25 mouse cellular contexts compared by ENCODE assay signal in genomic region chr2:62403556-62404135, GRCm38 (mm10). TPM values are rescaled to one million over a fixed set of nuclear protein-coding genes. Genes with fewer than 3 reads are reported as not detected.
DNase-seq lines count a peak whose midpoint lies in the region; ATAC-seq and TF ChIP-seq lines count a peak whose summit lies in the region.
"Had no signal": no experiment of that assay in that cellular context is flagged by ENCODE, and none has a peak within 500 bp of the region (broad histone marks: within the 10 kb centered on the region; RNA-seq: fewer than 3 reads in every experiment).

No protein-coding gene starts in this region.

- peak; percentile 24 for DNase-seq in kidney, adult 9 months
- no peak for DNase-seq in kidney, adult 18-20 months
- DNase-seq in kidney, postnatal 36 days, result peak; percentile 8 to 27
- no peak for DNase-seq in cerebellum, adult 2 months
- no peak for DNase-seq in Muller cell, postnatal 12 days (ENCODE audit: inconsistent ontology term)
- DNase-seq: adrenal gland, postnatal 25 days; cerebellum, adult 9-11 months; embryo, embryonic 11 days; gastrocnemius, postnatal 14 days; heart, adult 18-20 months; heart, postnatal 4 days; lung, postnatal 36 days; thymus, postnatal 14 days had no signal

- H3K4me1 ChIP-seq in intestine, embryonic 15.5 days (replicated peaks), result peaks cover 10% of the 10 kb centered on the region; the same call in 1 of the 2 replicates
- H3K4me1 ChIP-seq in kidney, embryonic 15.5 days, result peaks cover 33% of the 10 kb centered on the region
- H3K4me1 ChIP-seq in cerebellum, adult 2 months (ENCODE audit: control insufficient read depth, insufficient read depth, low read length), result no peaks in the 10 kb centered on the region
- H3K4me1 ChIP-seq: embryonic facial prominence, embryonic 12.5 days had no signal

- no peak overlapping the region for H3K9ac ChIP-seq in intestine, embryonic 15.5 days
- no peak overlapping the region for H3K9ac ChIP-seq in kidney, embryonic 15.5 days
- H3K9ac ChIP-seq: embryonic facial prominence, embryonic 12.5 days; hindbrain, embryonic 14.5 days; lung, embryonic 15.5 days had no signal

- peak; percentile 80 for ATAC-seq in intestine, embryonic 15.5 days
- peak; percentile 86 for ATAC-seq in kidney, embryonic 15.5 days (replicated peaks; ENCODE audit: low FRiP score)
- ATAC-seq: CD4-positive, CD25-positive, alpha-beta regulatory T cell, adult 4 months; forebrain, embryonic 14.5 days; inflammation-experienced regulatory T-cells, adult 6 months; midbrain, embryonic 16.5 days had no signal

- no peaks in the 10 kb centered on the region for H3K9me3 ChIP-seq in intestine, embryonic 15.5 days
- no peaks in the 10 kb centered on the region for H3K9me3 ChIP-seq in kidney, embryonic 15.5 days (replicated peaks)
- H3K9me3 ChIP-seq: embryonic facial prominence, embryonic 12.5 days; lung, embryonic 15.5 days had no signal

- no peaks in the 10 kb centered on the region for H3K36me3 ChIP-seq in intestine, embryonic 15.5 days
- no peaks in the 10 kb centered on the region for H3K36me3 ChIP-seq in kidney, embryonic 15.5 days
- H3K36me3 ChIP-seq: embryonic facial prominence, embryonic 12.5 days; lung, embryonic 15.5 days had no signal

- no peaks in the 10 kb centered on the region for H3K27me3 ChIP-seq in intestine, embryonic 15.5 days (replicated peaks)
- no peaks in the 10 kb centered on the region for H3K27me3 ChIP-seq in kidney, embryonic 15.5 days
- no peaks in the 10 kb centered on the region for H3K27me3 ChIP-seq in cerebellum, adult 2 months (ENCODE audit: control insufficient read depth, insufficient read depth, low read length)
- H3K27me3 ChIP-seq: embryonic facial prominence, embryonic 12.5 days; lung, embryonic 15.5 days had no signal

- H3K4me3 ChIP-seq in intestine, embryonic 15.5 days (replicated peaks), result no peak overlapping the region
- H3K4me3 ChIP-seq in kidney, embryonic 15.5 days (replicated peaks), result no peak overlapping the region
- H3K4me3 ChIP-seq in cerebellum, adult 2 months (replicated peaks; ENCODE audit: insufficient read depth, low read depth, low read length), result no peak overlapping the region
- H3K4me3 ChIP-seq: embryonic facial prominence, embryonic 12.5 days; lung, embryonic 15.5 days had no signal

- TF ChIP-seq POLR2A in cerebellum, adult 2 months (IDR thresholded peaks at IDR 0.05; ENCODE audit: borderline replicate concordance, insufficient read depth, low read length), result no peak

- peak overlapping the region; percentile 45 for H3K27ac ChIP-seq in intestine, embryonic 15.5 days
- H3K27ac ChIP-seq in kidney, embryonic 15.5 days, result peak overlapping the region; percentile 77
- H3K27ac ChIP-seq in cerebellum, adult 2 months (ENCODE audit: insufficient read depth, low read length), result no peak overlapping the region
- H3K27ac ChIP-seq: embryonic facial prominence, embryonic 12.5 days; hindbrain, embryonic 14.5 days; lung, embryonic 15.5 days had no signal

- H3K4me2 ChIP-seq in intestine, embryonic 15.5 days (replicated peaks), result peak overlapping the region; percentile 15; the same call in 1 of the 2 replicates
- no peak overlapping the region for H3K4me2 ChIP-seq in kidney, embryonic 15.5 days
- H3K4me2 ChIP-seq: embryonic facial prominence, embryonic 12.5 days; heart, embryonic 11.5 days; hindbrain, embryonic 14.5 days; liver, embryonic 11.5 days; lung, embryonic 15.5 days; midbrain, embryonic 11.5 days had no signal

- WGBS in intestine, embryonic 15.5 days, result 30% methylated on average over 5 of the region's 5 CpGs
- 41% methylated on average over 5 of the region's 5 CpGs for WGBS in kidney, embryonic 15.5 days
- WGBS in cerebellum, adult 2 months, result 81% methylated on average over 5 of the region's 5 CpGs

- no peak for TF ChIP-seq CTCF in cerebellum, adult 2 months (IDR thresholded peaks at IDR 0.05; ENCODE audit: borderline replicate concordance, insufficient read depth, low read depth, low read length)

RNA-seq across cellular contexts. Expression of gene Dpp4, which starts 8.4 kb away (rescaled TPM):
- polyA plus RNA-seq in intestine, embryonic 15.5 days (2015; fragmentation: Nextera tagmentation; extraction: Ambion mirVana), result 69.3 and 72.5 TPM in 2 replicates
- polyA plus RNA-seq in kidney, embryonic 15.5 days (2015; fragmentation: Nextera tagmentation; extraction: Ambion mirVana), result 76.8 and 82.9 TPM in 2 replicates
- polyA plus RNA-seq in cerebellum, adult 2 months (2012; rRNA removed), result 0.76 and 0.85 TPM in 2 replicates

Comparison
In these comparisons a context has a peak if more than half of its experiments do, and no peak if none do; other contexts are left out.
1. DNase-seq: peak in kidney, adult 9 months (single experiment) and kidney, postnatal 36 days (2 of 2); none in kidney, adult 18-20 months (single experiment), cerebellum, adult 2 months (0 of 2) and Muller cell, postnatal 12 days (single experiment).
2. RNA of gene Dpp4, which starts 8.4 kb away (polyA plus RNA-seq): 76.8 to 82.9 TPM in kidney, embryonic 15.5 days and 69.3 to 72.5 TPM in intestine, embryonic 15.5 days; 0.76 to 0.85 TPM in cerebellum, adult 2 months; every median in the first group is over 10 times any median in the second.